Mouse (Mus musculus): ENCODE results near the gene Pias3. TPM values are rescaled to one million over a fixed set of nuclear protein-coding genes. Genes with fewer than 3 reads are reported as not detected.

Pias3 gene
- 22.6 TPM for polyA plus RNA-seq (2017; shearing (Covaris generic))

GRCm38 (mm10) chr3:96696198-96696765 lies at the start of gene Pias3:
TSS of gene Pias3 (plus strand) at chr3:96696384.

GRCm38 (mm10) chr3:96669727-96670468 lies 26.3 kb upstream of the Pias3 start, which contains the start of gene Ankrd35:
TSS of gene Ankrd35 (plus strand) at chr3:96670131.

GRCm38 (mm10) chr3:96707903-96708683 lies 11.9 kb downstream of the Pias3 start, which contains the start of gene Nudt17:
TSS of gene Nudt17 (minus strand) at chr3:96708562.

GRCm38 (mm10) chr3:96727343-96727827 lies 31.2 kb downstream of the Pias3 start, which contains the start of the genes Polr3c and Rnf115:
TSS of gene Polr3c (minus strand) at chr3:96727628.
TSS of gene Rnf115 (plus strand) at chr3:96727664.

Other genes starting within 250 kb of the Pias3 start
- gene BC107364, start 244.1 kb upstream of the Pias3 start, polyA plus RNA-seq (2017; shearing (Covaris generic)): not detected
- not detected for gene Hfe2, start 171.2 kb upstream of the Pias3 start, polyA plus RNA-seq (2017; shearing (Covaris generic))
- gene Txnip, start 138.4 kb upstream of the Pias3 start, polyA plus RNA-seq (2017; shearing (Covaris generic)): 950 TPM
- 1.3 TPM for gene Gm16253, start 119.4 kb upstream of the Pias3 start, polyA plus RNA-seq (2017; shearing (Covaris generic))
- 22.8 TPM for gene Polr3gl, start 102.2 kb upstream of the Pias3 start, polyA plus RNA-seq (2017; shearing (Covaris generic))
- 0.17 TPM for gene Ankrd34a, start 99.7 kb upstream of the Pias3 start, polyA plus RNA-seq (2017; shearing (Covaris generic))
- 0.26 TPM for gene Lix1l, start 95.2 kb upstream of the Pias3 start, polyA plus RNA-seq (2017; shearing (Covaris generic))
- 270 TPM for gene Rbm8a, start 66.5 kb upstream of the Pias3 start, polyA plus RNA-seq (2017; shearing (Covaris generic))
- 67.2 TPM for gene Pex11b, start 61.0 kb upstream of the Pias3 start, polyA plus RNA-seq (2017; shearing (Covaris generic))
- not detected for gene Gm42957, start 60.9 kb upstream of the Pias3 start, polyA plus RNA-seq (2017; shearing (Covaris generic))
- 0.28 TPM for gene Itga10, start 50.8 kb upstream of the Pias3 start, polyA plus RNA-seq (2017; shearing (Covaris generic))
- 0.09 TPM for gene Ankrd35, start 26.3 kb upstream of the Pias3 start, polyA plus RNA-seq (2017; shearing (Covaris generic))
- 0.64 TPM for gene Nudt17, start 12.2 kb downstream of the Pias3 start, polyA plus RNA-seq (2017; shearing (Covaris generic))
- gene Polr3c, start 31.2 kb downstream of the Pias3 start, polyA plus RNA-seq (2017; shearing (Covaris generic)): 75.2 TPM
- gene Rnf115, start 31.3 kb downstream of the Pias3 start, polyA plus RNA-seq (2017; shearing (Covaris generic)): 52.1 TPM
- gene Pdzk1, start 132.9 kb downstream of the Pias3 start, polyA plus RNA-seq (2017; shearing (Covaris generic)): 0.24 TPM
- gene Cd160, start 133.0 kb downstream of the Pias3 start, polyA plus RNA-seq (2017; shearing (Covaris generic)): 23.3 TPM
- 0.20 TPM for gene Gja5, start 208.3 kb downstream of the Pias3 start, polyA plus RNA-seq (2017; shearing (Covaris generic))
- gene Gpr89, start 209.0 kb downstream of the Pias3 start, polyA plus RNA-seq (2017; shearing (Covaris generic)): 33.4 TPM
- gene Gja8, start 229.6 kb downstream of the Pias3 start, polyA plus RNA-seq (2017; shearing (Covaris generic)): not detected